Mouse (Mus musculus) embryo, embryonic 9.5 days (tissue): Measurements from ENCODE around the gene Gk2.

Source experiments
- DNase-seq: peaks from one replicate; pipeline ENCODE4 v3.0.0-alpha.2; 2017; ENCODE audit errors: extremely low spot score

Gene Gk2

GRCm38 (mm10) chr5:97456816-97457215, at the start of gene Gk2:
Gene Gk2 (minus strand): TSS chr5:97457021.
- no peak for DNase-seq

GRCm38 (mm10) chr5:97498041-97498440, 41.2 kb upstream of the Gk2 start:
- no peak for DNase-seq

- no peak for DNase-seq
Measured at GRCm38 (mm10) chr5:97495488-97496092, 38.8 kb upstream of the Gk2 start.

GRCm38 (mm10) chr5:97493421-97493820, 36.6 kb upstream of the Gk2 start:
- DNase-seq, result no peak

- DNase-seq, result no peak
Measured at GRCm38 (mm10) chr5:97486141-97486540, 29.3 kb upstream of the Gk2 start.

GRCm38 (mm10) chr5:97479991-97480390, 23.2 kb upstream of the Gk2 start:
- DNase-seq, result no peak

- no peak for DNase-seq
Measured at GRCm38 (mm10) chr5:97467246-97467645, 10.4 kb upstream of the Gk2 start.

GRCm38 (mm10) chr5:97466430-97467158, 9.8 kb upstream of the Gk2 start:
- no peak for DNase-seq

- DNase-seq, result no peak
Measured at GRCm38 (mm10) chr5:97465956-97466355, 9.1 kb upstream of the Gk2 start.

GRCm38 (mm10) chr5:97462856-97463255, 6.0 kb upstream of the Gk2 start:
- DNase-seq, result no peak

- no peak for DNase-seq
Measured at GRCm38 (mm10) chr5:97451451-97451850, 5.4 kb downstream of the Gk2 start.

GRCm38 (mm10) chr5:97444191-97444590, 12.6 kb downstream of the Gk2 start:
- DNase-seq, result no peak

- no peak for DNase-seq
Measured at GRCm38 (mm10) chr5:97432512-97432911, 24.3 kb downstream of the Gk2 start.

GRCm38 (mm10) chr5:97429976-97430375, 26.8 kb downstream of the Gk2 start:
- DNase-seq, result no peak

- DNase-seq, result no peak
Measured at GRCm38 (mm10) chr5:97421669-97422068, 35.2 kb downstream of the Gk2 start.

- DNase-seq, result no peak
Measured at GRCm38 (mm10) chr5:97417185-97417584, 39.6 kb downstream of the Gk2 start.

GRCm38 (mm10) chr5:97415837-97416236, 41.0 kb downstream of the Gk2 start:
- no peak for DNase-seq

- no peak for DNase-seq
Measured at GRCm38 (mm10) chr5:97413716-97414115, 43.1 kb downstream of the Gk2 start.

GRCm38 (mm10) chr5:97410190-97410589, 46.6 kb downstream of the Gk2 start:
- DNase-seq, result no peak

GRCm38 (mm10) chr5:97409234-97409704, 47.6 kb downstream of the Gk2 start:
- no peak for DNase-seq
